Mouse (Mus musculus) thymus, postnatal 10 days (tissue): ENCODE data around the gene Dyx1c1.

Source experiments
- DNase-seq, 2 experiments: peaks; one replicate each; pipeline ENCODE4 v3.0.0; 2021; ENCODE audit warnings: low spot score in 2 of 2

Gene Dyx1c1

DNA sequence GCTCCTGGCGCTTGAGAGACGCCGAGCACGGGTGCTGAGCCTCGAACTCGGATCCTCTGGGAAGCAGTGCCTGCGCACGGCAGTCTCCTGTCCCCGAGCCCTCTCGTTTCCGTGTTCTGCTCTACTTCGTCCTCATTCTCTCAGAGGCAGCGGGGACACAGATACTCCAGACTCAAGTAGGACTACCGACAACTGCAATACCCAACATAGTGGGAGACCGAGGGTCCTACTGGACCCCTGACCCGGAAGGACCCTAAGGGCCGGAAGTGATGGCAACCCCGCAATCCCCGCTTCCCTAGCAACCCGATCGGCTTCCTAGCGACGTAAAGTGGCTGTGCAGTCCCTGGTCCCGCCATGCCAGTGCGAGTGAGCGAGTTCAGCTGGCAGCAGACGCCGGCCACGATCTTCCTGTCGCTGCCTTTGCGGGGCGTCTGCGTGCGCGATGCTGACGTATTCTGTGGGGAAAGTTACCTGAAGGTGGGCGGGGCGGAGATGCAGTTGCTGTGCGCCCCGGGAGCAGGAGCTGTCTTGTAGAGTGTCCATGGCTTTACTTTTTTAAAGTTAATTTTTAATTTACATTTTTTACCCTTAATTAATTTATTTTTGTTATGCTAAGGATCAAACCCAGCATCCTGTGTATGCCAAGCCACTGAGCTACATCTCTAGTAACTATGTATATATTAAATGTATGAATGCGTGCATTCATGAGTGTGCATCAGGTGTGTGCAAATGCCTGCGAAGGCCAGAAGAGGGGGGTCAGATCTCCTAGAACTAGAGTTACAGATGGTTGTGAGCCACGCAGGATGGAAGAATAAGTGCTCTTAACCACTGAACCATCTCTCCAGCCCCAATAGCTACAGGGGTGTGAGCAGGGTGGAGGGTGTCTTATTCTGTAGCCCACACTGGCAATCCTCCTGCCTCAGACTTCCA lies at the start of gene Dyx1c1, which contains the start of gene Gm44503:
Gene Dyx1c1, plus strand, starts transcription at position 265 of the 930 bp plus-strand sequence.
Gene Gm44503, plus strand, starts transcription at position 332 of the 930 bp plus-strand sequence.
- DNase-seq, result peak; percentile 73 to 75

DNA sequence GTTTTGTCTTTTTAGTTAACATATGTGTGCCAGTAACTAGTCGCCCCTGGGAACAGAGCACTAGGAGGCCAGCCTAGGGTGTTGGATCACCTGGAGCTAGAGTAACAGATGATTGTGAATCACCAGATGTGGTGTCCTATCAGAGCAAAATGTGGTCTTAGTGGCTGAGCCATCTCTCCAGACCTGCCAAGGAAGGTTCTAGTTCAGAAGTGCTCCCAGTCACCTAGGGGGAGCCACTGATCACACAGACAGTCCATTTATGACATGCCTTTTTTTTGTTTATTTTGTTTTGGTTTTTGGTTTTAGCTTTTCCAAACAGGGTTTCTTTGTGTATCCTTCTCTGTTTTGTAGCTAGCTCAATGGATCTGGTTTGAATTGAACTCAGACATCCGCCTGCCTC lies 47.2 kb upstream of the Dyx1c1 start:
- no peak for DNase-seq

DNA sequence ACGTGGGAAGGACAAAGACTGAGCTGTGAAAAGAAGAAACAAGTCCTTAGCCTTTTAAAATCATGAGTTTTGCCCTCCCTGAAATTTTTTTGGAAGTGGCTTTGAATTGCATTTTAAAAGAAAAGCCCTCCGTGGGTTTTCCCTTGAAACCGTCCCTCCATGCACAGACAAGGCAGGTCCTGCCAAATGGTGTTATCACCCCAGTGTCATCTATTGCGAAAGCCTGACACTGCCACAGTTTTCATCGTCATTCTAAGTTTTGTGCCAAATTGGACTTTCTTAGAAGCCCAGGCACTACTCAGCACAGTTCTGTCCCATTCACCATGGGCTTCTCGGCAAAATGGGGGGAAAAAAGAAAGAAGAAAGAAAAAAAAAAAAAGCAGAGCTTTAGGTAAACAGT lies 45.0 kb upstream of the Dyx1c1 start:
- no peak for DNase-seq

DNA sequence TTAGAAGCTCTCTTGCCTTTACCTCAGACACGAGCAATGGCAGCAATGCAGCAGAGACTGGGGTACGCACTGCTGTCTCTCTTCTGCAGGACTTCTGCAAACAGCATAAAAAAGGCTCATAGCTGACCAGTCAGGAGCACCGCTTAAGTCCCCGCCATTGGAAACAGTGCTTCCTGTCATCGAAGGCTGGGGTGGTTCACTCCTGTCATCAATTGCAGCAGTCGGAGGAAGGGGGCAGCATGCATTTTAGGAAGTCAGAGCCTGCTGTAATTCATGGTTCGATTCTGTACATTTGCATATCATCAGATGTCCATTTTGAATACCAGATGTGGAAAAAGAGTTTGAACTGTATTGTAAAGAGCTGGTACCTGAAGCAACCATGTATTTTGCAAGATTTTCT lies 42.9 kb upstream of the Dyx1c1 start:
- DNase-seq, result no peak

DNA sequence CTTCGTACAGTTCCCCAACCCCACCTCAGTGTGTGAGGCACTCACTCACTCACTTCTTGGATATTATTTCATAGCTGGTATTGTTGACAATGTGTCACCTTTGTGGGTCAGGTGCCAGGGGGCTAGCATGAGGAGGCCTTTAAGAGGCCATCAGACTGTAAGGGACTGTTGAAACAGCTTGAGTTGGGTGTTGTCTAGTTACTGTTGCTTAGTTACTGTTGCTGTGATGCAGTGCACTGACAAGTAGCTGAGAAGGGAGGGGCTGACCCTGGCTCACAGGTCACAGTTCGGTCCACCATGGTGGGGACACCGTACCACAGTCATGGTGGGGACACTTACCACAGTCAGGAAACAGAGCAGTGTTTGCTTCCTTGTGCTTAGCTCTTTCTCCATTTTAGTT lies 35.5 kb upstream of the Dyx1c1 start:
- no peak for DNase-seq

DNA sequence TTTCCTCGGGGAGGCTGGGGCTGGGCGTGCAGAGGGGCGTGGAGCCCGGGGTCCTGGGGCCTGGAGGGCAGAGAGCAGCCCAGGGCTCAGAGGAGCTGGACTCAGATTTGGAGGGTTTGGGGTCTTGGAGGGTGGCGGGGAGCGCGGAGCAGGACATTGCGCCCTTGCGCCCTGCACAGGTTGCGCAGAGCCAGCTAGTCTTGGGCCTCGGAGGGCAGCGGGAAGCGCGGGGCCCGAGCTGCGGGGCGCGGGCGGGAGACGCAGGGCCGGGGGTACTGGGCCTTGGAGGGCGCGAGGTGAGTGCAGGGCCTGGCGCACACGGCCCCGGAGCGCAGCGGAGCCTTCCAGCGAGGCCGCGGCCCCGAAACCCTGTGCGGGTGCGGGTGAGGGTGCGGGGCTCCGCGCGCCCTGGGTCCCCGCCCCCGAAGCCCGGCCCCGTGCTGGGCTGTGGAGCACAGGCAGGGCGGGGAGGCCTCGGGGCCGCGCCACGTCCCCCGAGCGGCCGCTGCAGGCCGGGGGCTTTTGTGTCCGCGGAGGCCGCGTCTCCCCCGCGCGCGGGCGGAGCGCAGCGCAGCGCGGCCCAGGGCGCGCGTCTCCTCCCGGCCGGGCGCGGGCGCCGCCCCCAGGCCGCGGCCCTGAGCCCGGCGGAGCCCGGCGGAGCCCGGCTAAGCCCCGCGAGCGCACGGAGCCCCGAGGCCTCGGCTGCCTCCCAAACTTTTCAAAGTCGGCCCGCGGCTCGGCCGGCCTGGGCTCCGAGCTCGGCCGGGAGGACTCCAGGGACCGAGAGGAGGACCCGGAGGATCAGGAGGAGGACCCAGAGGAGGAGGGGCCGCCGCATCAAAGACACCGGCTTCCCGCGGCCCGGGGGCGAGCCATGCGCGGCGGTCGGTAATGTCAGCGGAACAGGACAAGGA lies 33.3 kb upstream of the Dyx1c1 start, which contains the start of gene Pygo1:
Gene Pygo1, plus strand, starts transcription at position 625 of the 914 bp plus-strand sequence.
- peak in 1 of 2 experiments; percentile 8 for DNase-seq

DNA sequence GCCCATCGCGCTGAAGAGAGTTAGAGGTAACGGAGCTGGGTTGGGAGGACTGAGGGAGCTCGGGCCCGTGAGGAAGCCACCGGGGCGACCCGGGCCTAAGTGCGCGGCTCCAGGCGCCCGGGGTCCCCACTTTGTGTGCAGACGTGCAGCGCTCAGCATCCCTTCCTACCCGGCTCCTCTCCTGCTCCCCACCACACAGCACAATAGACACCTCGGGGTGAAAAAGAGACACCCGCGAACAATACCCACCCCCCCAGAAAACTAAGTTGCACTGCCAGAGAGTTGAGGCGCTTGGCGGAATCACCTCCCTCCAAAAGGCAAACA lies 32.7 kb upstream of the Dyx1c1 start:
- no peak for DNase-seq

DNA sequence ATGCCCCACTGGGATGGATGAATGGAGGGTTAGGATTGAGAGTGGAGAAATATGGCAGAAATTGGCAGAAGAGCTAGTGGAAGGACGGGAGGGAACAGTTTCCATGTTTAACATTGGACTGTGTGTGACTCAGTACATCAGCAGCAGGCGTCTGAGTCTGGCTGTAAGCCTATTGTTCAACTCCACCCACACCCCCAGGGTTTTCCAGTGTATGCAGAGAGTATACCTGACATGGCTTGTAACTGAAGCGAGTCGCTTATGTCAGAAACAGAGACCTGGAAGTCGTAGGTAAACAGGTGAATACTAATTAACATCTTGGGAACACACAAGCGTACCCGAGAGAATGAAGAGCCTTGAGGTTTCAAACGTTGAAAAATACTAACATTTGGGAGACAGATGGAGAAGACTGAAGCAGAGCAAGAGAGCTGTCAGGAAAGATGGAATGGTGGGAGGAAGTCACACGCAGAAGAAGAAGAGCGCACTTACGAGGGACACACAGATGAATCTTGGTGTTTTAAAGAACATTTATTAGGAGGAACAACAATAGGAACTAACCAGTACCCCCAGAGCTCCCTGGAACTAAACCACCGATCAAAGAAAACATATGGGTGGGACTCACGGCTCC lies 27.3 kb upstream of the Dyx1c1 start:
- no peak for DNase-seq

DNA sequence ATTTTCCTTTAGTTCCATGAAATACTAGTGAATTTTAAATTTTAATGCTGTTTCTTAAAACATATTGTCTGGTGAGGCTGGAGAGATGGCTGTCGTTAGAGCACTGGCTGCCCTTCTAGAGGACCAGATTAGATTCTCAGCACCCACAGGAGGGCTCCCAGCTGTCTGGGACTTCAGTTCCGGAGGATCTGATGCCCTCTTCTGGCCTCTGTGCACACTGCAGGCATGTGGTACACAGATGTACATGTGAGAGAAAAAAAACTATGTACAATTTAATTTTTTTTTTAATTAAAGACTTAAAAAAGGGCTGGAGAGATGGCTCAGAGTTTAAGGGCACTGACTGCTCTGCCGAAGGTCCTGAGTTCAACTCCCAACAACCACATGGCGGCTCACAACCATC lies 23.3 kb upstream of the Dyx1c1 start:
- no peak for DNase-seq

DNA sequence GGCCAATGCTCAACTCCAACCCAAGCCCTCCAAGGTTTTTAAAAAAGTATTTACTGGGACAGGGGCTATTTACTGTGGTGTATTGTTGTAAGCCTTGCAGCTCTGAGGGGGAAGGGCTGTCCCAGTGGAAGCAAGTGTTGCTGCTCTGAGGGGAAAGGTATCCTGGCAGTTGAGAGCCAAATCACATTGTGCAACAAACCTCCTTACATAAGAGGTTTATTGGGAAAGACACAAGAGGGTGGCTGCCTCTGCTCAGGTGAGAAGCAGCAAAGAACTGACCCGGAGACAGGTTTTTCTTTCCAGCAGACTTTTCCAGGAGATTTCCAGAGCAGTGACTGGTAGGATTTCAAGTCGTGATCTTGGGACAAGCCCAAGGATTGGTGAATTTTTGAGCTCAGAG lies 22.3 kb upstream of the Dyx1c1 start:
- DNase-seq, result no peak

DNA sequence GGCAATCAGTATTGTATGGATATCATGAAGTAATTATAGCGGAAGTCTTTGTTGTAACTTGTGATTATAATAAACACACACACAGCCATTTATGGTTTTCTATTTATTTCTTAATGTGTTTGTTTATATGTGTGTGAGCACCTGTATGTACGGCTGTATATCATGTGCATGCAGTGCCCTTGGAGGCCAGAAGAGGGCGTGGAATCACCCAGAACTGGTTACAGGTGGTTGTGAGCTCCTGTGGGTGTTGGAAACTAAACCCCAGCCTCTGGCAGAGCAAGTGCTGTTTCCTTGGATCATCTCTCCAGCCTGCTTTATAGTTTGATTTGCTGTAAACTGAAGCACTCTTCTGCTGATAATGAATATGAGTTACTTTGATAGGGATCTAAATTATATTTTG lies 15.2 kb upstream of the Dyx1c1 start:
- no peak for DNase-seq

DNA sequence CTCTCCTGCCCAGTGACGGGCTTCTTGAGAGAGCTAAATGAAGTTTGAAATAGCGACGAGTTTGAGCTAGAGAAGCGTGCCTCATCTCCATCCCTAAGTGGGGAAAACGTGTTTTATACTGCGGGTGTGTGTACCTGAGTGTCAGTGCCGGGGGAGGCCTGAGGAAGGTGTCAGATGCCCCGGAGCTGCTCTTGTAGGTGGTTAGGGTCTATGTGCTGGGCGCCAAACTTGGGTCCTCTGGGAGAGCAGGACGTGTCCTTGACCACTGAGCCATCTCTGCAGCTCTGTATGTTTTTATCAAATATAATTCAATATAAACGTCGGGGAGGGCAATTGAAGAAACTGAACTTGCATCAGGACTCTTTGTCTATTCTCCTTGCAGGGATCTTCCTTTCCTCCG lies 14.3 kb upstream of the Dyx1c1 start:
- DNase-seq, result no peak

DNA sequence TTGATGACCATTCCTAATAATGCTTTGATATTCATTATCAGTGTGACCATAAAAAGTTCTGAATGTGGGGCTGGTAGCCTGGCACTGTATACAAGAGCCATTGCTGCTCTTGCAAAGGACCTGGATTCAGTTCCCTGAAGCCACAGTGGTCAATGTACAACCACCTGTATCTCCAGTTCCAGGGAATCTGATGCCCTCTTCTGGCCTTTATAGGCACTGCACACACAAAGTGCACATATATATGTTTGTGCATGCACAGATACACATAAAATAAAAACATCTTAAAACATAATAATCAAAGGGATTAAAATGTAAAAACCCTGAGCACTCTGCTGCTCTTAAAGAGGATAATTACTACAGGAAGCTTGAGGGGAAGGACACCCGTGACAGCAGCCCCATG lies 11.6 kb upstream of the Dyx1c1 start:
- DNase-seq, result no peak

DNA sequence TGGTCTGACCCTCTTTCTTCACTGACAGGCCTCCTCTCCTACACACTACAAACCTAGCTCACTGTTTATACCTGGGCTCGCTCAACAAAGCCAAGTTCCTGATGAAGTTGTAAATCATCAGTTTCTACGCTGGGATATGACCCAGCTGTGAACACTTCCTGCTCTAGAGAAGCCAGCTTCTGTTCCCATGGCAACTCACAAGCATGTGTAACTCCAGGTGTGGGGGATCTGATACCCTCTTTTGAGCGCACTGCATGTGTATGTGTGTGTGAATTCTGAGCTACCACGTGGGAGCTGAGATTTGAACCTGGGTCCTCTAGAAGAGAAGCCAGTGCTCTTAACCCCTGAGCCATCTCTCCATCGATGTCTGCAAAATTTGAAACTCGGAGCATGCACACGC lies 9.0 kb upstream of the Dyx1c1 start:
- DNase-seq, result no peak

DNA sequence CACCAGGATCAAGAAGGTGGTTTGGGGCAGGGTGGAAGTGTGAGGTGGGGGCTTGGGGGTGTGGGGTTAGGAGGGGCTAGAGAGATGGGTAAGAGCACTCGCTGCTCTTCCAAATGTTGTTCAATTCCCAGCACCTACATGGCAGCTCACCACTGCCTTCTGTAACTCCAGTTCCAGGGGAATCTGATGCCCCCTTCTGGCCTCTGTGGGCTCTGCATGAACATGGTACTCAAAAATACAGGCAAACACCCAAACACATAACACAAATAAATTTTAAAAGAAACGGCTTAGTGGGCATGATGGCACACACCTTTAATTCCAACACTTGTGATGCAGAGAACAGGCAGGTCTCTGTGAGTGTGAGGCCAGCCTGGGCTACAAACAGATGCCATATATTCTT lies 3.8 kb upstream of the Dyx1c1 start:
- DNase-seq, result peak in 1 of 2 experiments; percentile 20

DNA sequence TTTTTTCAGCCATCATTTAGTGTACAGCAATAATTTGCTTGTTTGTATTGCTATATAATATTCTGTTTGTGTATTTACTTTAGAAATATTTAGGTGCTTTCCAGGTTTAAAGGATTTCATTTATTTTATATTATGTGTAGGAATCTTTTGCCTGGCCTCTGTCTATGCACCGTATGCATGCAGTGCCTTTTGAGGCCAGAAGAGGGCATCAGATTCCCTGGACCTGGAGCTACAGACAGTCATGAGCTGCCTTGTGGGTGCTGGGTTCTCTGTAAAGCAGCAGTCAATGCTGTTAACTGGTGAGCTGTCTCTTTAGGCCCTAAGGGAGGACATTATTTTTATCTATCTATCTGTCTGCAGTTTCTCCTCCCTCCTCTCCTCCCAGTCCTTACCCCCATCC lies 3.0 kb upstream of the Dyx1c1 start:
- DNase-seq, result peak; percentile 47 to 59

DNA sequence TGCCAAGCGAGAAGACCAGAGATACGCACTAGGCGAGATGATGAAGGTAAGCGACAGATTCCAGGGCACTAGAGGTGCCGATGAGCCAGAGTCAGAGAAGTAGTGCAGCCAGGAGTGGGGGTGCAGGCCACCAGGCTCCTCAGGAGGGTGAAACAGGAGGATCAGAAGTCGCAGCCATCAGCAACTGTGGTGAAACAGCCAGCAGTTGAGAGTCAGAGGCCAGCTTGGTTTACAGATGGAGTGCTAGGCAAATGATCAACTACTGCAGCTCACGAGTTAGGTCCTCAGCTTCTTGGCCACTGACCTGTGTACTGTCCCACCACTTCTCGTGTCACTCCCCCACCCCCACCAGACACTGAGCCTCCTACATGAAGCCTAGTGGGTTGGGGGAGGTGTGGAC lies 2.8 kb downstream of the Dyx1c1 start:
- DNase-seq, result no peak

DNA sequence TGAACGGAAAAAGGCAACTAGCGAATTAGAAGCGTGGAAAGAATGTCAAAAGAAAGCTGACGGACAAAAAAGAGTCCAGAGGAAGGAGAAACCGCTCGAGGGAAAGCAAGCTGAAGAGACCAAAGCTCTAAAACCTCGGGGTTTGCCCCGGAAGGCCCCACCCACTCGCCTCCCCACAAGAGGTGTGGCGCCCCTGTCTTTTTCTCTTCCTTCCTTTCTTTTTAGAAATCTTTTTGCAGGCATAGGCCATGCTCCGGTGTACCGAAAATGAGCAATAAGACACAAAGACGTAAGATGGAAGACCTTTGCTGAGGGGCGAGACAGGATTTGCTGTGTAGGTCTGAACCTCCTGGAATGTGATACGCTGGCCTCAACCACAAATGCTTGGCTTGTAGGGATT lies 3.4 kb downstream of the Dyx1c1 start:
- DNase-seq, result peak; percentile 53 to 61

DNA sequence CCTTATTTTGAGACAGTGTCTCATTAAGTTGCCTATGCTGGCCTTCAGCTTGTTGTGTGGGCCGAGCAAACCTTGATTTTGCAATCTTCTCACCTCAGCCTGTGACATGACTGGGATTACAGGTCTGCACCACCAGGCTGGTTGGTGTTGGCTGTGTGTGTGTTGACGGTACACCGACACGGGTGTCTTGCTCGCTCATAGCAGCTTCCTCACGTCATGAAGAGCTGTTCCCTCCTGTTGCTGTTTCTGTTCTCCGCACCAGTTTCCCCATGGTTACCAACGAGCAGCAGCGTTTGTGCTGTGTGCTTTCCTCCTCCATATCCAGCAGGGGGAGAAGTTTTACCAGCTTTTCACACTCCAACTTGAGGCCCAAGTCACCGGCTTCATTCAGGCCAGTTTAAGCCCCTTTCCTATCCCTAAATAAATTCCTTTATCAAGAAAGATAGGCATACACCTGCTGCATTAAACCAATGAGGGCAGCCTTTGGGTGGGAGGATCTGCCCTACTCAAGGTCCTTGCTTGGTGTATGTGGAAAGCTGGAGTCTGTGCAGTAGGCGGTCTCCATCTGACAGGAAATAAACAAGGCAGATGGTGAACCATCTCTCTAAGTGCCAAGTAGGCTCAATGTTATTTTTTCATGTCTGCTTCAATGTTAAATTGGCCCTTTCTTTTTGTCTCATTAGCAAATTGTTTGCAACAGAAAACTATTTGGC lies 9.9 kb downstream of the Dyx1c1 start:
- peak; percentile 41 to 67 for DNase-seq

DNA sequence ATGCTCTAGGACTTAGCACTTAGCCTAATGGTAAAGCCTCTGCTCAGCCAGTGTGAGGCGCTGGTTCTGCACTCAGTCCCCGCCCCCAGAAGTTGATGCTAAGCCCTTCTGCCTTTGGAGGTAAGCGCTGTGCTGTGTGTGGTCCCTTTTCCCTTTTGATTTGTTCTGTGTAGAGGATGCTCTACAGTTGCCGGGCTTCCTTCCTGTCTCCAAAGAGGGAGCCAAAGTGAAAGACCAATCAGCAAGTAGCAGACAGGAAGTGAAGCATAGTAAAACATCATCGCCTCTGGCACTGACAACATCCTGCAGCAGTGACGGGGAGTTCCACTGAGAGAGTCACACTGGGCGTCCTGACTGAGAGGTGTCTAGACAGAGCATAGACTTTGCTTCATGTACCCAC lies 11.3 kb downstream of the Dyx1c1 start:
- peak; percentile 7 to 16 for DNase-seq

DNA sequence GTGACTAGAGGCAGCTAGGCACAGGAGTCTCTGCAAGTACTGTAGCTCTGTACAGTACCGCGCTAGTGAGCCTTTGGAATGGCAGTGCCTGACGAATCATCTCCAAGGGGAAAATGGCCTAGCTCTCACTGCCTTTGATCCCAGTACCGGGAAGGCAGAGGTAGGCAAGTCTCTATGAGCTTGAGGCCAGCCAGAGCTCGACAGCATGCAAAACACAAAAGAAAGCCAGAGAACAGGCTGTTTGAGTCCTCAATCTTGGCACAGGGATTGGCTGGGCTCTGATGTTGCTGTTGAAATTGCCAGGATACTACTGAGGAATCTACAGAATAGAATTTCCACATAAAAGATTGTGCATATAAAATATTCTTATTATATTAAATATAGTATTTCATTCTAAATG lies 13.8 kb downstream of the Dyx1c1 start:
- no peak for DNase-seq

DNA sequence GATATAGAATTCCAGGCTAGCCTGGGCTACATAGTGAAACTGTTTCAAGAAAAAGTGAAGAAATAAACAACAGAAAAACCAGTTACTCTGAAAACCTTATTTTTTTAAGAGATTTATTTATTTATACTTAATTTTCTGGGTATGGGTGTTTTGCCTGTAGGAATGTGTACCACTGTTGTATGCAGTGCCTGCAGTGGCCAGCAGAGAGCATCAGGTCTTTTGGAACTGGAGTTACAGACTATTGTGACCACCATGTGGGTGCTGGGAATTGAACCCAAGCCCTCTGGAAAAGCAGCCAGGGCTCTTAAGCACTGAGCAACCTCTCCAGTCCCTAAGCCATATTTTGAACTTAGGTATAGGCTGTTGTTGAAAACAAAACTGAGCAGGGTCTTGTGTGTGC lies 14.4 kb downstream of the Dyx1c1 start:
- no peak for DNase-seq
